Mouse (Mus musculus) cortical plate, adult 2 months (tissue): Measurements from ENCODE around the gene 1190005I06Rik. TPM values are rescaled to one million over a fixed set of nuclear protein-coding genes. Genes with fewer than 3 reads are reported as not detected.
A peak's percentile ranks its signal among the peaks of the same experiment; 100 is the strongest.

Experiments used
- H3K27ac ChIP-seq: fragments of 200-500 bp; 2 replicates; pipeline ENCODE4 v1.5.1; 2012; ENCODE audit warnings: low read length, control low read depth, inconsistent platforms; ENCODE audit not compliant: insufficient read depth
- H3K4me1 ChIP-seq: fragments of 200-500 bp; 2 replicates; pipeline ENCODE4 v1.6.1; 2011; ENCODE audit warnings: low read length; ENCODE audit not compliant: control insufficient read depth, insufficient read depth
- H3K4me3 ChIP-seq: fragments of 200-500 bp; 2 replicates; pipeline ENCODE4 v1.5.1; 2011; ENCODE audit warnings: mild to moderate bottlenecking, low read length, control low read depth; ENCODE audit not compliant: insufficient read depth
- CTCF ChIP-seq: fragments of 200-500 bp; IDR thresholded peaks from 2 replicates; pipeline ENCODE4 v1.5.1; 2011; ENCODE audit warnings: mild to moderate bottlenecking, control low read depth, low read length; ENCODE audit not compliant: insufficient read depth; ENCODE audit errors: extremely low read depth
- POLR2A ChIP-seq: fragments of 200-500 bp; IDR thresholded peaks from 2 replicates; pipeline ENCODE4 v1.6.1; 2011; ENCODE audit warnings: mild to moderate bottlenecking, low read length, control low read depth; ENCODE audit not compliant: insufficient read depth; ENCODE audit errors: extremely low read depth
- polyA plus RNA-seq: library from polyadenylated mRNA; depleted of rRNA; stranded (reverse); fragments of >200 nt; gene quantifications from 2 replicates; pipeline ENCODE4 v1.2.3, GENCODE M21; 2012

Gene 1190005I06Rik
- polyA plus RNA-seq, 1 experiment, result 11.0 TPM

- no peak overlapping the region for H3K27ac ChIP-seq
- H3K4me3 ChIP-seq, result no peak overlapping the region
- TF ChIP-seq CTCF, result no peak
- TF ChIP-seq POLR2A, result no peak
- no peaks in the 10 kb centered on the region for H3K4me1 ChIP-seq
Observed at GRCm38 (mm10) chr8:120581811-120582210, 65.6 kb downstream of the 1190005I06Rik start.

DNA sequence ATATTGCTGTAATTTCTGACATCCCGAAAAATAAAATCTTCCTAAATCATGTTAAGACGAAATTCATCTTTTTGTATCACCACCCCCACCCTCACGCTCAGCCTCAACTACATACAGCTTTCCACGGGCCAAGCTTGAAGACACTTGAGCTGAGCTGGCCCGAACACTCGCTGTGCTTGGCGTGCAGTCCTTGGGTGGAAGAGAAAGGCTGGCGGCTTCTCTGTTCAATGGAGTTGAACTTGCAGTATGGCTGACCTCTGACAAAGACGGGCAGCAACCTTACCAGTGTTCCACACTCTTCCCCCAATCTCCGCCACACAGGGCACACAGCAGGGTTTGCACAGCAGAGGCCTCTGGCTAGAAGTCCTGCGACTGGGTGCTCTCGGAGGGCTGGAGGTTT is 66.1 kb downstream of the 1190005I06Rik start:
- Histone ChIP-seq H3K4me3 (no peak overlapping the region), H3K4me1 (no peaks in the 10 kb centered on the region), H3K27ac (no peak overlapping the region)
- TF ChIP-seq POLR2A, result no peak
- TF ChIP-seq CTCF, result no peak

DNA sequence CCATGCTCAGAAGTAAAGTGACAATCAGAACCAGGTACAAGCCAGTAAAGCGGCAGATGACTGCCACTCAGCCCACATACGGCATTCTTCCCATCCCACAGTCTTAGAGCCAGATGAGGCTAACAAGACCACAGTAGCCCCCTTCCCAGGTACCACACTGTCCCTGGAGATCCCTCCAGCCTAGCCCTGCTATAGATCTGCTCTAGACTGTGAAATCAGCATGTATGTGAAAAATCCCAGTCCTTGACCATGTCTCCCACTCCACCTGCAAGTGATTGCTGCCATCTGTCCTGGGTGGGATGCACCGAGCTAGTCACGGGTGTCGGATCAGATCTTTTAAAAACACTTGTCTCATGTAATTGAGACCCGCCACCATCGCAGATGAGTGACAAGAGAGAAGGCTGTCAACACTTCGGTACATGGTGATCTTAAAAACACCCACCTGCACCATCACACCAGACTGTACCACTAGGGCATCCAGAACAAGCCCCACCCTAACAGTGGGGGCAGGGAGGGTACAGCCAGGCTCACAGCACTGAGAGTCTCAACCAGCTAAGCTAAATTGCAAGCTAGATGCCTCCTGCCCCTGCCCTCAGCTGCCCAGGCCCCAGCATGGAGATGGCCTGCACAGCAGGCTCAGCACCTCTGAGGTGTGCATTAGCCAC is 67.0 kb downstream of the 1190005I06Rik start:
- no peak overlapping the region for H3K27ac ChIP-seq
- H3K4me1 ChIP-seq, result no peaks in the 10 kb centered on the region
- no peak overlapping the region for H3K4me3 ChIP-seq
- TF ChIP-seq POLR2A, result no peak
- TF ChIP-seq CTCF, result no peak

DNA sequence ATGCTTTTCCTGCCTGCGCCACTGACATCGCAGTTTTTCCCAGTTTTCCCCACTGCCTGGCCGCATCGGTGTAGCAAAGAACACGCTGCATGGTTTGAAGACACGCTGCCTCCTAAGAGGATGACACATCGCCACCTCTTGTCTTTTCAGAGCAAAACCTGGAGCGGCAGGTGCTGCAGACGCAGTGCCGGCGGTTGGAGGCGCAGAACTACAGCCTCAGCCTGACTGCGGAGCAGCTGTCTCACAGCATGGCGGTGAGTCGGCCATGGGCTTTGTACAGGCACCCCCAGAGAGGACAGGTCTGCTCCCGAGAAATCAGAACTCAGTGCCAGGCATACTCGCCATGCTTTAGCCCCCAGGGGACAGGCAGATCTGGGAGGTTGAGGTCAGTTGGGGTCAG is 69.6 kb downstream of the 1190005I06Rik start:
- H3K27ac ChIP-seq, result no peak overlapping the region
- TF ChIP-seq CTCF (no peak), POLR2A (no peak)
- no peak overlapping the region for H3K4me3 ChIP-seq
- no peaks in the 10 kb centered on the region for H3K4me1 ChIP-seq

DNA sequence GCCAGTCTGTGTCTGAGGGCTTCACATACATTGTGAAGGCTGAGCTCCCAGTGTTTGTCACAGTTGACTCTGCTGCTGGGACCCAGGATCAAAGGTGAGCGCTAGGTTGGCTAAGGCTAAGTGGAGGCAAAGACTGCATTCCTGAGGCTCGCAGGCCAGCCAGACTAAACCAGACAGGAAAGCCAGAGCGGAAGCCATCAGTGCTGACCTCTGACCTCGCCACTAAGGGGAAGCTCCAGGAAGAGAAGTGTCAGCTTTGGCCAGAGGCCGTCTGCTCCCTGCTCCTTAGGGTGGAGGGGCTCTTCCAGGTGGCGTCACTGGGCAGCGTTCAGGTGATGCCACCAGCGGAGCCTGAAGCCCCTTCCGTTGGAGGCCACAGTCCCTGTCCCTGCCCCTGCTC is 71.6 kb downstream of the 1190005I06Rik start:
- TF ChIP-seq CTCF (no peak), POLR2A (no peak)
- no peaks in the 10 kb centered on the region for H3K4me1 ChIP-seq
- no peak overlapping the region for H3K27ac ChIP-seq
- no peak overlapping the region for H3K4me3 ChIP-seq

GRCm38 (mm10) chr8:120574941-120575340 is 72.5 kb downstream of the 1190005I06Rik start:
- Histone ChIP-seq H3K27ac (no peak overlapping the region), H3K4me1 (no peaks in the 10 kb centered on the region), H3K4me3 (no peak overlapping the region)
- TF ChIP-seq CTCF (no peak), POLR2A (no peak)

- Histone ChIP-seq H3K4me3 (no peak overlapping the region), H3K4me1 (no peaks in the 10 kb centered on the region), H3K27ac (no peak overlapping the region)
- TF ChIP-seq POLR2A (no peak), CTCF (no peak)
Observed at GRCm38 (mm10) chr8:120573866-120574265, 73.6 kb downstream of the 1190005I06Rik start.

DNA sequence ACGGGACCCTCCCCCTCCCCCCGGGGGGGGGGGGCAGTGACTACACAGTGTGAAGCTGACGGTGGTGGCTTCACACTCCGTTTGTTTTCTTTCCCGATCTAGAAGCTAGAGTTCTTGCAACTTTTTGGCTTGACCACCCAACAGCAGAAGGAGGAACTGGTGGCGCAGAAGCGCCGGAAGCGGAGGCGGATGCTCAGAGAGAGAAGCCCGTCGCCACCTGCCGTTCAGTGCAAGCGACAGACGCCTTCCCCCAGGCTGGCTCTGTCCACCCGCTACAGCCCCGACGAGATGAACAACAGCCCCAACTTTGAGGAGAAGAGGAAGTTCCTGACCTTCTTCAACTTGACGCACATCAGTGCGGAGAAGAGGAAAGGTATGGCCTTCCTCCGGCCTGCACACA is 74.9 kb downstream of the 1190005I06Rik start:
- Histone ChIP-seq H3K4me3 (no peak overlapping the region), H3K4me1 (no peaks in the 10 kb centered on the region), H3K27ac (no peak overlapping the region)
- TF ChIP-seq POLR2A (no peak), CTCF (no peak)

DNA sequence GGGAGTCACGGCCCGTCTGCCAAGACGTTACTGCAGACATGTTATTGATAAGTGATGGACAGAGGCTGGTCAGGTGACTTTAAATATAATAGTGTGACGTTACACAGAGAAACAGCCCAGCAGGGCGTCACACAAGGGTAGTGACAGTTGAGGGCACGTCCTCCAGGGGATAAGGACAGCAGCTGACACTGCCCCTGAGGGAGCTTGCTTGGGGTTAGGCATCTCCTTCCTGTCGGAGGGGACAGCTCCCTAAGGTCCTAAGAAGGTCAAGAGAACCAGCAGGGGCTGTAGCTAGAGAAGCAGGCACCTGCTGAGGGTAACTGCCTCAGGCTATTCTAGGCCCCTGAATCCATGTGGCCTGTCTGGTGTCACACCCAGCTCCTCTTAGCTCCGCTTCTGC is 75.9 kb downstream of the 1190005I06Rik start:
- Histone ChIP-seq H3K4me3 (no peak overlapping the region), H3K4me1 (no peaks in the 10 kb centered on the region), H3K27ac (no peak overlapping the region)
- TF ChIP-seq CTCF (no peak), POLR2A (no peak)

GRCm38 (mm10) chr8:120569939-120570715 is 77.3 kb downstream of the 1190005I06Rik start:
- Histone ChIP-seq H3K4me1 (no peaks in the 10 kb centered on the region; the same call in 1 of the 2 replicates), H3K27ac (no peak overlapping the region), H3K4me3 (no peak overlapping the region)
- TF ChIP-seq CTCF (peak; percentile 78), POLR2A (no peak)
